Mouse (Mus musculus) embryonic facial prominence, embryonic 14.5 days (tissue): ENCODE data around the gene Med13l. TPM values are rescaled to one million over a fixed set of nuclear protein-coding genes. Genes with fewer than 3 reads are reported as not detected.

Experiments used
- ATAC-seq: fragments of 200-750 bp; cut with Nextera tagmentation; 2 replicates; pipeline ENCODE4 v1.8.0; 2017; ENCODE audit warnings: low read depth, moderate number of reproducible peaks, moderate TSS enrichment
- DNase-seq: peaks from one replicate; pipeline ENCODE4 v3.0.0-alpha.2; 2015; ENCODE audit warnings: low spot score
- H3K27ac ChIP-seq: fragments of 300-500 bp; sonication (generic); replicated peaks from 2 replicates; pipeline ENCODE4 v1.5.1; 2014; ENCODE audit warnings: low read depth, mild to moderate bottlenecking, low read length, moderate library complexity
- H3K27me3 ChIP-seq: fragments of 300-500 bp; sonication (generic); replicated peaks from 2 replicates; pipeline ENCODE4 v1.6.1; 2014; ENCODE audit warnings: low read length; ENCODE audit not compliant: control insufficient read depth, insufficient read depth
- H3K36me3 ChIP-seq: fragments of 300-500 bp; sonication (generic); 2 replicates; pipeline ENCODE4 v1.6.1; 2014; ENCODE audit warnings: low read length, mixed read lengths; ENCODE audit not compliant: control insufficient read depth, insufficient read depth
- H3K4me1 ChIP-seq: fragments of 300-500 bp; sonication (generic); 2 replicates; pipeline ENCODE4 v1.6.1; 2014; ENCODE audit warnings: antibody characterized with exemption, low read length; ENCODE audit not compliant: control insufficient read depth, insufficient read depth
- H3K4me2 ChIP-seq: fragments of 300-500 bp; sonication (generic); 2 replicates; pipeline ENCODE4 v1.6.1; 2014; ENCODE audit warnings: low read depth, mild to moderate bottlenecking, low read length, moderate library complexity, mixed read lengths
- H3K4me3 ChIP-seq: fragments of 300-500 bp; sonication (generic); 2 replicates; pipeline ENCODE4 v1.5.1; 2014; ENCODE audit warnings: low read depth, mild to moderate bottlenecking, low read length
- H3K9ac ChIP-seq: fragments of 300-500 bp; sonication (generic); 2 replicates; pipeline ENCODE4 v1.6.1; 2014; ENCODE audit warnings: low read depth, mild to moderate bottlenecking, low read length, moderate library complexity, mixed read lengths
- H3K9me3 ChIP-seq: fragments of 300-500 bp; sonication (generic); 2 replicates; pipeline ENCODE4 v1.6.1; 2016; ENCODE audit warnings: low read length; ENCODE audit not compliant: control insufficient read depth
- WGBS: fragments of 180-500 bp; shearing (Covaris S2); extraction: QIAGEN DNeasy Blood & Tissue Kit; methylation state at CpG from one replicate; pipeline ENCODE4 v1.1.7; 2014; 5-methylcytosine and 5-hydroxymethylcytosine counted together
- polyA plus RNA-seq: library from polyadenylated mRNA; unstranded; fragments of >200 nt; fragmentation: Nextera tagmentation; extraction: Ambion mirVana; gene quantifications from 2 replicates; pipeline ENCODE4 v1.2.1, GENCODE M21; 2014

The Med13l gene
- polyA plus RNA-seq, 1 experiment from 2014 or later = 16.5 TPM

- H3K27me3 ChIP-seq = no peaks in the 10 kb centered on the region
- H3K4me2 ChIP-seq = no peak overlapping the region
- WGBS = 38% methylated on average over 9 of the region's 9 CpGs
- no peak overlapping the region for H3K27ac ChIP-seq
- H3K4me1 ChIP-seq = no peaks in the 10 kb centered on the region
- DNase-seq (peak; percentile 16), ATAC-seq (no peak)
- H3K4me3 ChIP-seq = no peak overlapping the region
- no peaks in the 10 kb centered on the region for H3K36me3 ChIP-seq
- H3K9ac ChIP-seq = no peak overlapping the region
- no peaks in the 10 kb centered on the region for H3K9me3 ChIP-seq
Observed at GRCm38 (mm10) chr5:118812421-118812820, 251.9 kb downstream of the Med13l start.

- no peak overlapping the region for H3K27ac ChIP-seq
- no peaks in the 10 kb centered on the region for H3K36me3 ChIP-seq
- H3K9me3 ChIP-seq = no peaks in the 10 kb centered on the region
- H3K4me1 ChIP-seq = no peaks in the 10 kb centered on the region
- H3K4me3 ChIP-seq = no peak overlapping the region
- DNase-seq (peak; percentile 35), ATAC-seq (0 out of 2 replicates have a peak, but pooled peaks have one; percentile 57)
- no peak overlapping the region for H3K9ac ChIP-seq
- no peaks in the 10 kb centered on the region for H3K27me3 ChIP-seq
- no peak overlapping the region for H3K4me2 ChIP-seq
- WGBS = 57% methylated on average over 7 of the region's 7 CpGs
Observed at GRCm38 (mm10) chr5:118812947-118813401, 252.5 kb downstream of the Med13l start.

GRCm38 (mm10) chr5:118814052-118814451 lies 253.6 kb downstream of the Med13l start:
- Histone ChIP-seq H3K9ac (no peak overlapping the region), H3K27ac (no peak overlapping the region), H3K4me1 (no peaks in the 10 kb centered on the region), H3K4me2 (no peak overlapping the region), H3K36me3 (no peaks in the 10 kb centered on the region), H3K4me3 (no peak overlapping the region), H3K27me3 (no peaks in the 10 kb centered on the region), H3K9me3 (no peaks in the 10 kb centered on the region)
- WGBS = 51% methylated on average over 6 of the region's 6 CpGs
- DNase-seq = peak; percentile 27
- ATAC-seq = no peak
